Mouse (Mus musculus): ENCODE measurements around the gene Zdhhc14. TPM values are rescaled to one million over a fixed set of nuclear protein-coding genes. Genes with fewer than 3 reads are reported as not detected.

Gene Zdhhc14
- polyA plus RNA-seq, 1 experiment from 2014 or later, result 2.4 TPM

- H3K27me3 ChIP-seq, result no peaks in the 10 kb centered on the region
- ATAC-seq, result no peak
- H3K9ac ChIP-seq, result no peak overlapping the region
- no peak overlapping the region for H3K4me2 ChIP-seq
- no peaks in the 10 kb centered on the region for H3K36me3 ChIP-seq (ENCODE audit: poor library complexity, severe bottlenecking)
- no peaks in the 10 kb centered on the region for H3K9me3 ChIP-seq (replicated peaks)
- WGBS, result 78% methylated on average over 3 of the region's 3 CpGs
- no peak overlapping the region for H3K4me3 ChIP-seq
- H3K27ac ChIP-seq, result no peak overlapping the region
- H3K4me1 ChIP-seq, result no peaks in the 10 kb centered on the region
Observed at GRCm38 (mm10) chr17:5692661-5693060, 200.3 kb downstream of the Zdhhc14 start.

- Histone ChIP-seq H3K4me1 (no peaks in the 10 kb centered on the region), H3K27ac (no peak overlapping the region), H3K4me2 (no peak overlapping the region), H3K36me3 (ENCODE audit: poor library complexity, severe bottlenecking) (no peaks in the 10 kb centered on the region), H3K4me3 (no peak overlapping the region), H3K9ac (no peak overlapping the region), H3K9me3 (replicated peaks) (no peaks in the 10 kb centered on the region), H3K27me3 (no peaks in the 10 kb centered on the region)
- 87% methylated on average over 7 of the region's 7 CpGs for WGBS
- no peak for ATAC-seq
Observed at GRCm38 (mm10) chr17:5693256-5693655, 200.9 kb downstream of the Zdhhc14 start.

GRCm38 (mm10) chr17:5698447-5699096 is 206.2 kb downstream of the Zdhhc14 start:
- no peaks in the 10 kb centered on the region for H3K36me3 ChIP-seq (ENCODE audit: poor library complexity, severe bottlenecking)
- H3K9ac ChIP-seq, result no peak overlapping the region
- H3K27ac ChIP-seq, result no peak overlapping the region
- H3K4me3 ChIP-seq, result no peak overlapping the region
- no peaks in the 10 kb centered on the region for H3K27me3 ChIP-seq
- H3K4me2 ChIP-seq, result no peak overlapping the region
- no peaks in the 10 kb centered on the region for H3K9me3 ChIP-seq (replicated peaks)
- no peak for ATAC-seq
- no peaks in the 10 kb centered on the region for H3K4me1 ChIP-seq
- WGBS, result 49% methylated on average over 7 of the region's 7 CpGs

- Histone ChIP-seq H3K27me3 (peaks cover 8% of the 10 kb centered on the region), H3K4me2 (no peak overlapping the region), H3K9ac (no peak overlapping the region), H3K9me3 (replicated peaks) (no peaks in the 10 kb centered on the region), H3K36me3 (ENCODE audit: poor library complexity, severe bottlenecking) (no peaks in the 10 kb centered on the region), H3K27ac (no peak overlapping the region), H3K4me3 (no peak overlapping the region), H3K4me1 (peaks cover 18% of the 10 kb centered on the region)
- ATAC-seq, result no peak
- whole genome bisulfite sequencing, result 76% methylated on average over 7 of the region's 7 CpGs
Observed at GRCm38 (mm10) chr17:5710320-5711104, 218.2 kb downstream of the Zdhhc14 start.

GRCm38 (mm10) chr17:5711861-5712260 is 219.5 kb downstream of the Zdhhc14 start:
- Histone ChIP-seq H3K9ac (no peak overlapping the region), H3K27me3 (peaks cover 10% of the 10 kb centered on the region), H3K36me3 (ENCODE audit: poor library complexity, severe bottlenecking) (no peaks in the 10 kb centered on the region), H3K9me3 (replicated peaks) (no peaks in the 10 kb centered on the region), H3K27ac (no peak overlapping the region), H3K4me3 (no peak overlapping the region), H3K4me1 (peaks cover 18% of the 10 kb centered on the region), H3K4me2 (no peak overlapping the region)
- 81% methylated on average over 5 of the region's 5 CpGs for WGBS
- no peak for ATAC-seq

- H3K4me2 ChIP-seq, result no peak overlapping the region
- no peak overlapping the region for H3K27ac ChIP-seq
- no peak for ATAC-seq
- H3K9ac ChIP-seq, result no peak overlapping the region
- H3K9me3 ChIP-seq (replicated peaks), result no peaks in the 10 kb centered on the region
- peaks cover 18% of the 10 kb centered on the region for H3K4me1 ChIP-seq
- peaks cover 22% of the 10 kb centered on the region for H3K27me3 ChIP-seq
- H3K36me3 ChIP-seq (ENCODE audit: poor library complexity, severe bottlenecking), result no peaks in the 10 kb centered on the region
- WGBS, result 14% methylated on average over 3 of the region's 3 CpGs
- H3K4me3 ChIP-seq, result no peak overlapping the region
Observed at GRCm38 (mm10) chr17:5713141-5713540, 220.8 kb downstream of the Zdhhc14 start.

GRCm38 (mm10) chr17:5716912-5717311 is 224.6 kb downstream of the Zdhhc14 start:
- Histone ChIP-seq H3K9me3 (replicated peaks) (no peaks in the 10 kb centered on the region), H3K4me3 (no peak overlapping the region), H3K36me3 (ENCODE audit: poor library complexity, severe bottlenecking) (no peaks in the 10 kb centered on the region), H3K4me1 (peaks cover 28% of the 10 kb centered on the region), H3K4me2 (no peak overlapping the region), H3K27me3 (peaks cover 30% of the 10 kb centered on the region), H3K9ac (no peak overlapping the region), H3K27ac (no peak overlapping the region)
- WGBS, result 84% methylated on average over 4 of the region's 4 CpGs
- ATAC-seq, result no peak

- Histone ChIP-seq H3K9me3 (replicated peaks) (no peaks in the 10 kb centered on the region), H3K4me1 (peaks cover 14% of the 10 kb centered on the region), H3K9ac (no peak overlapping the region), H3K36me3 (ENCODE audit: poor library complexity, severe bottlenecking) (no peaks in the 10 kb centered on the region), H3K4me3 (no peak overlapping the region), H3K27me3 (peaks cover 34% of the 10 kb centered on the region), H3K27ac (peak overlapping the region; percentile 38; the same call in 1 of the 2 replicates), H3K4me2 (no peak overlapping the region)
- 23% methylated on average over 7 of the region's 7 CpGs for WGBS
- ATAC-seq, result peak; percentile 84
Observed at GRCm38 (mm10) chr17:5718768-5719387, 226.5 kb downstream of the Zdhhc14 start.

GRCm38 (mm10) chr17:5722802-5723201 is 230.4 kb downstream of the Zdhhc14 start:
- Histone ChIP-seq H3K9me3 (replicated peaks) (no peaks in the 10 kb centered on the region), H3K4me1 (peaks cover 14% of the 10 kb centered on the region), H3K27me3 (peaks cover 20% of the 10 kb centered on the region), H3K36me3 (ENCODE audit: poor library complexity, severe bottlenecking) (no peaks in the 10 kb centered on the region), H3K27ac (no peak overlapping the region), H3K9ac (no peak overlapping the region), H3K4me3 (no peak overlapping the region), H3K4me2 (no peak overlapping the region)
- no peak for ATAC-seq
- 84% methylated on average over 2 of the region's 2 CpGs for WGBS

GRCm38 (mm10) chr17:5723601-5724189 is 231.3 kb downstream of the Zdhhc14 start:
- no peak overlapping the region for H3K9ac ChIP-seq
- no peak overlapping the region for H3K4me3 ChIP-seq
- ATAC-seq, result no peak
- peaks cover 19% of the 10 kb centered on the region; the same call in 1 of the 2 replicates for H3K27me3 ChIP-seq
- no peaks in the 10 kb centered on the region for H3K36me3 ChIP-seq (ENCODE audit: poor library complexity, severe bottlenecking)
- H3K9me3 ChIP-seq (replicated peaks), result no peaks in the 10 kb centered on the region
- 86% methylated on average over 10 of the region's 10 CpGs for WGBS
- H3K4me2 ChIP-seq, result no peak overlapping the region
- no peak overlapping the region for H3K27ac ChIP-seq
- peaks cover 9% of the 10 kb centered on the region for H3K4me1 ChIP-seq

- H3K4me2 ChIP-seq, result no peak overlapping the region
- H3K36me3 ChIP-seq (ENCODE audit: poor library complexity, severe bottlenecking), result no peaks in the 10 kb centered on the region
- no peaks in the 10 kb centered on the region for H3K4me1 ChIP-seq
- H3K27ac ChIP-seq, result no peak overlapping the region
- ATAC-seq, result no peak
- H3K9ac ChIP-seq, result no peak overlapping the region
- WGBS, result 60% methylated on average over 4 of the region's 4 CpGs
- no peak overlapping the region for H3K4me3 ChIP-seq
- H3K9me3 ChIP-seq (replicated peaks), result no peaks in the 10 kb centered on the region
- H3K27me3 ChIP-seq, result peaks cover 10% of the 10 kb centered on the region; the same call in 1 of the 2 replicates
Observed at GRCm38 (mm10) chr17:5729587-5730125, 237.3 kb downstream of the Zdhhc14 start.

- Histone ChIP-seq H3K4me1 (no peaks in the 10 kb centered on the region), H3K4me2 (no peak overlapping the region), H3K27ac (no peak overlapping the region), H3K27me3 (peaks cover 10% of the 10 kb centered on the region; the same call in 1 of the 2 replicates), H3K9me3 (replicated peaks) (no peaks in the 10 kb centered on the region), H3K36me3 (ENCODE audit: poor library complexity, severe bottlenecking) (no peaks in the 10 kb centered on the region), H3K4me3 (no peak overlapping the region), H3K9ac (no peak overlapping the region)
- 84% methylated on average over 5 of the region's 5 CpGs for WGBS
- ATAC-seq, result no peak
Observed at GRCm38 (mm10) chr17:5730538-5730937, 238.2 kb downstream of the Zdhhc14 start.

All from forebrain, embryonic 13.5 days (tissue).